Mouse (Mus musculus) macrophage (primary cell): ENCODE data around the gene Agtrap. TPM values are rescaled to one million over a fixed set of nuclear protein-coding genes. Genes with fewer than 3 reads are reported as not detected.
"Not testable (repeated sequence)": the region's sequence is repeated elsewhere in the genome, so short reads cannot be mapped to it uniquely, and the experiment has no call there.

Experiments used
- H3K27ac ChIP-seq: fragments of 350-480 bp; formaldehyde crosslinking; 2 replicates; pipeline ENCODE4 v1.9.0; 2021
- H3K36me3 ChIP-seq: fragments of 350-480 bp; formaldehyde crosslinking; 2 replicates; pipeline ENCODE4 v1.9.0; 2021; ENCODE audit errors: inconsistent target
- H3K4me3 ChIP-seq: fragments of 350-480 bp; formaldehyde crosslinking; 2 replicates; pipeline ENCODE4 v1.9.0; 2021; ENCODE audit errors: inconsistent target
- H3K79me2 ChIP-seq: fragments of 350-480 bp; formaldehyde crosslinking; 2 replicates; pipeline ENCODE4 v1.9.0; 2021; ENCODE audit errors: inconsistent target
- WGBS: methylation state at CpG from one replicate; pipeline ENCODE4 v1.1.7; 2026; ENCODE audit warnings: inconsistent platforms; ENCODE audit not compliant: missing documents; 5-methylcytosine and 5-hydroxymethylcytosine counted together
- polyA plus RNA-seq: library from polyadenylated mRNA; stranded (reverse); fragments of 250-400 nt; gene quantifications from 3 replicates; pipeline ENCODE4 v1.2.4, GENCODE M21; 2018; ENCODE audit warnings: inconsistent platforms
- total RNA-seq, 78 experiments: library from RNA; depleted of rRNA; stranded (reverse); fragments of 250-400 nt; gene quantifications; 1 replicate in 9 of 78; 2 replicates in 24 of 78; 3 replicates in 43 of 78; 4 replicates in 2 of 78; pipeline ENCODE4 v1.2.4; 2018; ENCODE audit warnings: inconsistent platforms in 56 of 78

The Agtrap gene
- total RNA-seq (2018; cell fraction: chromatin; rRNA removed) = 10 to 100 TPM in 23 of 26 experiments, 1 to 10 TPM in 3; 8.8 to 44.7 (median 18.2) TPM
- 10 to 100 TPM; 29.5 to 60.2 (median 39.2) TPM for total RNA-seq (2018; cell fraction: cytosol; rRNA removed)
- 10 to 100 TPM; 19.2 to 45.2 (median 31.9) TPM for total RNA-seq (2018; cell fraction: nucleus; rRNA removed)
- polyA plus RNA-seq = 19.8 to 35.9 TPM (median 33.6 TPM) in 3 replicates

DNA sequence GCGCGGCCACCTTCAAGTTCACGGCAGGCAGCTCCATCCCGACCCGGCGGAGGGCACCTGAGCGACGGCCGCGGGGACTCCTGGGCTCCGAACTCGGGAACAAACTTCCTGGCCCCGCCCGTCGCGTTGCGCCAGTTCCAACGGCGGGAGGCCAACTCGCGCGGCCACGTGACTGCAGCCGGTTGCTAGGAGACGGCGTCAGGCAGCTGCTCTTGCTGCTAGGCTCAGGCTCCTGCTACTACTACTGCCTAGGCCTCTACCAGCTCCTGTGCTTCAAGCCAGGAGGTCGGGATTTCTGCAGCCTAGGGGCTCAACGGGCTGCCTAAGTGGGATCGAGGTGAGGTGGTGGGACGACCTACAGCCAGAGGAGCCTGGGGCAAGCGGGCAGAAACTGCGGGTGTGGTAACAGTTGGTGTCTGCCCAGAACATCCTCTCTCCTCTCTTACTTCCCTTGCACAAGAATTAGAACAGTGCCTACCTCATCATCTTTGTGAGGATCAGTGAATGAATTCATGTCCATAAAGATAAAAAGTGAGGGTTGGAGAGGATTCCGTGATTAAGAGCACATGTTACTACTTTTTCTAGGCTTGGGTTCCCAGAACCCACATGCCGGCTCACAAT lies at the start of gene Agtrap:
Gene Agtrap, minus strand, starts transcription at position 125 of the 621 bp plus-strand sequence.
- Histone ChIP-seq H3K36me3 (no peaks in the 10 kb centered on the region), H3K4me3 (peak within 1 kb of the TSS; percentile 54), H3K79me2 (peaks cover 16% of the 10 kb centered on the region; the same call in 1 of the 2 replicates), H3K27ac (peak within 1 kb of the TSS; percentile 33)
- 7% methylated on average over 34 of the region's 34 CpGs for WGBS

DNA sequence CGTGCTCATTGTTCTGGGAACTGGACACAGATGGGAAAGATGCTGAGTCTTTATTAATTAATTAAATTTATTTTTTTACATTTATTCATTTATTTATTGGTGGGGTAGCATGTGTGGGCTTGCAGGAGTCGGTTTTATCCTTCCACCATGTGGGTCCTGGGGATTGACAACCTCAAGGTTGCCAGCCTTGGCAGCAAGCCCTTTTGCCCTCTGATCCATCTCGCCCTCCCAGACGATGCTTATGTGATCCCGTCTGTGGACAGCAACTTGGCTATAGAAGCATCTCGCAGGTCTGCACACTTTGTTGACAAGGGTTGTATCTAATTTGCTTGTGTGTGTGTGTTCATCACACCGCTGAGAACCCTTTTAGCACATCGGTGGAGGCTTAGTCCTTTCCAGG lies 49.7 kb upstream of the Agtrap start:
- H3K4me3 ChIP-seq = no peak overlapping the region
- no peak overlapping the region for H3K27ac ChIP-seq
- no peaks in the 10 kb centered on the region for H3K79me2 ChIP-seq
- WGBS = 86% methylated on average over 8 of the region's 8 CpGs
- H3K36me3 ChIP-seq = no peaks in the 10 kb centered on the region

DNA sequence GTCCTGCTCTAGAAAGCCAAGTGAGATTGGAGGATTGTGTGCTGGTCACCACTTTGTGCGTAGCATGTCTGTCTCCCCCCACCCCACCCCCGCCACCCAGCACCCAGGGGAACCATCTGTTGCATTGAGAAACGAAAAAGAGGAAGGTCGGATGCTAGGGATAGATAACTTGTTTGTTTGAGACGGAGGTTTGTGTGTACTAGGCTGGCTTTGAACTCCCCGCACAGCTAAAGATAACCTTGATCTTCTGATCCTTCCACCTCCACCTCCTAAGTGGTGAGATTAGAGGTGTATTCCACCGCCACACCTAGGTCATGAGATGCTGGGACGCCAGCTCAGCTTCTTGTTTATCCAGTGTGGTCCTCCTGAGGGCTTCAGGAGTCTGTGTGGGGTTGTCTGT lies 47.2 kb upstream of the Agtrap start:
- 38% methylated on average over 8 of the region's 8 CpGs for WGBS
- Histone ChIP-seq H3K36me3 (no peaks in the 10 kb centered on the region), H3K4me3 (no peak overlapping the region), H3K27ac (no peak overlapping the region), H3K79me2 (no peaks in the 10 kb centered on the region)

DNA sequence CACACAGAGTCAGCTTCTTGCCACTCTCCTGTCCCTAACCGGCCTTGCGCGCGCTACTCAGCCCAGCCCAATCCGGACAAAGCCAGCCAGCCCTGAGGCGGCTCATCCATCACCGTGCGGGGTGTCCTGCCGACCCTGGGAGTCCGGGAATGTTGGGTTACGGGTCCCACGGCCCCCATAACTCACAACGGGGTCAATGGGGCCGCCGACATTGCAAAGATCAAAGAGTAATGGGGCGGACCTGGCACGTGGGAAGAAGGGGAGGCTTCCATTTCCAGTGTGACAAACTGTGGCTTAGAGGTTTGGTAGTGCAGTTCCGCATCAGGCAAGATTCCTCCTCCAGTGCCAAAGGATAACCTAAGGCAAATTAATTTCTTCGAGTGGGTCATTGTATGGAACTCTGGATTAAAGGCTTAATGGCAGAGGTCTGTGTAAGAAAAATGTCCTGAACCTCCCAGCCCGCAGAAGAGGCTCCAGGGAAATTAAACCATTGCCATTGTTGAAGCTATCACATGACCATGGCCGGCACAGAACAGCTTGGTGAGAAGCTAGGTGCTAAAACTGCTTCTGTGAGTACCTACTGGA lies 43.8 kb upstream of the Agtrap start:
- Histone ChIP-seq H3K4me3 (no peak overlapping the region), H3K36me3 (no peaks in the 10 kb centered on the region), H3K79me2 (no peaks in the 10 kb centered on the region), H3K27ac (no peak overlapping the region)
- WGBS = 3% methylated on average over 21 of the region's 21 CpGs

DNA sequence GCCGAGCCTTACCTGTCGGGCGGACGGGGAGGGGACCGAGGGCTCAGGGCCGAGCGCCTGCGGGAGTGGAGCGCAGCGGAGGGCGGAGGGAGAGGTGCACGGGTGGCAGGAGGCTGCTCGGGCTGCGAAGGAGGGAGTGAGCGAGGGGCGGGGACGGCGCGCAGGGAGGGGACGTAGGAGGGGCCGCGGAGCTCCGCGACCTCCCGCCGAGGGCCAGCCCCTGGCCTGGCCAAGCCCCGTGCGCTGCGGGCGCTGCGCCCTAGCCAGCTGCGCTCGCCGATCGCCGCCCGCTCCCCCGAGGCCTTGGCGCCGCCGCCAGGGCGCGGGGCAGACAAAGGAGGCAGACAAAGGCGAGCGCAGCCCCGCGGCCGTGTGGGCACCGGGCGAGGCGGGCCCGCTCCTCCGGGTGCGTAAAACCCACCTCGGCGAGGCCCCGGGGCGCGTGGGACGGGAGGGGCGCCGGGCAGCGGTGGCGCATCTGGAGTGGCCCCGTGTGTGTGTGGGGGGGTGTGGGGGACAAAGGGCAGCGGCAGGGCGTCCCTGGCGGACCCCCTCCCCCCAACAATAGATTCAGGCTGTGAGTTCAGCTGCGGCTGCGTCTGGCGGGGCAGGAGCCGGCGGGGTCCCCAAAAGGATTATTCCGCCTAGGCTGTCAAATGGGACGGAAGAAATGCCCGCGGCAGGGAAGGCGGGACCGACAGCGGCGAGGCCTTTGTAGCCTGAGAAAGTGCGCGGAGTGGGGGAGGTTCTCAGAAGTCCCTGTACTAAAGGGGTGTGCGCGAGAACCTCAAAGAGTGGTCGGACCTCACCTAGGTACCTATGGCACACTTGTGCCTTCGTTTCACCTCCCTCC lies 43.0 kb upstream of the Agtrap start, which contains the start of gene Draxin:
Gene Draxin, minus strand, starts transcription at position 138 of the 853 bp plus-strand sequence.
- Histone ChIP-seq H3K27ac (no peak within 1 kb of the TSS), H3K36me3 (no peaks in the 10 kb centered on the region), H3K4me3 (no peak within 1 kb of the TSS), H3K79me2 (no peaks in the 10 kb centered on the region)
- WGBS = 1% methylated on average over 85 of the region's 87 CpGs

DNA sequence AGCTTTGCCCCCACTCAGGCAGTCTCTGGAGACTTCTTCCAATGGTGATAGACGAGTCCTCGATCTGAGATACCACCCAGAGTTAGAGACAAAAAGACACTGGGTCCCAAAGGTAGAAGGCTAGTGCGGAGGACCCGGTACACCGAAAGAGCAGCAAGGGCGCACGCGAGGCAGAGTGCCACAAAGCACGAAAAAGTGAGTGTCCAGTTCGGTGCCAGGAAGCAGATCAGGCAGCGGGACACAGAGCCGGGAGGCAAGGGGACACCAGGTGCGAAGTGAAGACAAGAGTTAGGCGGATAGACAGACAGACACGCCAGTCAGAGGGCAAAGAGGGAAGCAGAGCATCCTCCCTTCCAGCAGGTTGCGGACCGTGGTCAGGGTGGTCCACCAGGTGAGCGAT lies 42.3 kb upstream of the Agtrap start, which contains the start of gene Mad2l2:
Gene Mad2l2, plus strand, starts transcription at position 252 of the 400 bp plus-strand sequence.
- WGBS = 10% methylated on average over 18 of the region's 18 CpGs
- H3K79me2 ChIP-seq = no peaks in the 10 kb centered on the region
- no peak within 1 kb of the TSS for H3K27ac ChIP-seq
- no peaks in the 10 kb centered on the region for H3K36me3 ChIP-seq
- H3K4me3 ChIP-seq = no peak within 1 kb of the TSS

DNA sequence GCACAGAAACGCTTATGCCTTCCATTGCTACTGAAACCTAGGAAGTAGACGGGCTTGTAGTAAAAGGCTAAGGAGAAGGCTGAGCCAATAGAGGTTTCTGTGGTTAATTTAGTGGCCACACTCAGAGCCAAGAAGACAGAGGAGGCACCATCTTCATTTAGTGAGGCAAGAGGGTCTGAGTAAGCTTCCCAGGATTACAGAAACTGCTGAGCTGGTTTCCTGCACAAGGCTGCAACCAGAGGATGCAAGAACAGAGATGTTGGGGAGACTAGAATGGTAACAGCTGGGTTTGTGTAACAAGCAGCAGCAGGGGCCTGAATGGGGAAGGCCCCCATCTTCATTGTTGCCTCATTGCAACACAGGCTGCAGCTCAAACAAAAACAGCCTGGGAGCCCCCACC lies 40.8 kb upstream of the Agtrap start:
- H3K27ac ChIP-seq = no peak overlapping the region
- H3K4me3 ChIP-seq = no peak overlapping the region
- no peaks in the 10 kb centered on the region for H3K79me2 ChIP-seq
- 3% methylated on average over 2 of the region's 2 CpGs for WGBS
- no peaks in the 10 kb centered on the region for H3K36me3 ChIP-seq

DNA sequence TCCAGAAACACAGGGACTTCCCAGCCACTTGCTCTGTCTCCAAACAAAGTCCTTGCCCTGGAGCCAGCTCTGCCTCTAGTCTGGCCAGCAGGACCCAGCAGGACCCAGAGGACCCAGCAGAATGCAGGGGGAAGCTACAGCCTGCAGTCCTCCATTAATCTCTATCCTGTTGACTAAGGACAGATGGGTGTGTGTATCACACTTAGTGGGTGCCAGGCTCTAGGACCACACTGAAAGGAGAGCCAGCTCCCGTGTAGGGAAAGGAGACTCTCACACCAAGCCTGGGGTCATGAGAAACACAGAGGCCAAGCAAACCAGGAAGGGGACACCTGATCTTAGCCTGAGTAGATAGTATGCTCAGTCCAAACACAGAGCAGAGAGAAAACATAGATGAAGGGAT lies 40.4 kb upstream of the Agtrap start:
- Histone ChIP-seq H3K36me3 (no peaks in the 10 kb centered on the region), H3K4me3 (no peak overlapping the region), H3K79me2 (no peaks in the 10 kb centered on the region), H3K27ac (no peak overlapping the region)
- WGBS = 87% methylated on average over 1 of the region's 1 CpGs

DNA sequence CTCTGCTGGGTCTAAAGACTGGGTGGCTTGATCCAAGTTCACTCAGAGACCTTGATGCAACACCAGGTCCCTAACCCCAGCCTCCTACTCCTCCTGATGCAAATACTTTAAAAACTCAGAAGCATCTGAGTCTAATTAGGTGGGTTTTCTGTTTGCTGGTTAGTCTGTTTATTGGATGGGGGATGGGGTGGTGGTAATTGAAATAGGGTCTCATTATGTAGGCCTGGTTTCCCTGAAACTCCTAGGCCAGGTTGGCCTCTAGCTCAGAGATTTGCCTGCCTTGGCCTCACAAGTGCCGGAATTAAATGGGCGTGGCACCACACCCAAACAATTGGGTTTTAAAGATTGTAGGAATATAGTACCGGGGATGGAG lies 34.8 kb upstream of the Agtrap start:
- no peak overlapping the region for H3K4me3 ChIP-seq
- WGBS = 97% methylated on average over 3 of the region's 3 CpGs
- no peak overlapping the region for H3K27ac ChIP-seq
- H3K36me3 ChIP-seq = no peaks in the 10 kb centered on the region
- H3K79me2 ChIP-seq = no peaks in the 10 kb centered on the region

DNA sequence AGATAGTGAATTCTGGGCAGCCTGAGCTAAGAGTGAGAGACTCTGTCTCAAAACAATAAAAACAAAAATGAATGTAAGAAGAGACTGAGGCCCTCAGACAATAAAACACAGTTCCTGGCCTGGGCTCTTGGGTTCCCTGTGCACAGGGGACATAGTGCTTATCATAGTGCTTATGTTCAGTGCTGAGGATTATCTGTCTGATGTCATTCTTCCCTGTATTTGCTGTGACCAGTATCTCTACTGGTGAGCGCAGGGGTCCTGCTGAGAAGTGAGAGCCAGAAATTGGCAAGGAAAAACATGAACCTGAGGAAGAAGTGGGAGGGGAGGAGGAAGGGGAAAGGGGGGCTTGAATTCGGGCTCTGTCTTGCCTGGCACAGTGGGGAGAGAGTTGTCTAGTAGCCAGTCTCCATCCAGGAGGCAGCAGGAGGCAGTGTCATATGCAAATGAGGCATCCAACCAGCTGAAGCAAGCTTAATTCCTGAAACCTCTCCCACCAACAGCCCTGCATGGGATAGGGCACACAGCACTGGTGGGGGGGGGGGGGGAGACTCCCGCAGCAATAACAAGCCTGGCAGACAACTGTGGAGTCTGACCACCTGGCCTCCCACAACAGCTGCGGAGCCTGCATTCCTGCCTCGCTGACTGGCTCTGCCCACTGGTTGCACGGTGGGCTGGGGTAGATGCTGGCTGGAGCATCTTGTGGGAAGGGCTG lies 34.3 kb upstream of the Agtrap start:
- H3K36me3 ChIP-seq = no peaks in the 10 kb centered on the region
- H3K27ac ChIP-seq = no peak overlapping the region
- H3K4me3 ChIP-seq = no peak overlapping the region
- WGBS = 62% methylated on average over 5 of the region's 6 CpGs
- H3K79me2 ChIP-seq = no peaks in the 10 kb centered on the region

DNA sequence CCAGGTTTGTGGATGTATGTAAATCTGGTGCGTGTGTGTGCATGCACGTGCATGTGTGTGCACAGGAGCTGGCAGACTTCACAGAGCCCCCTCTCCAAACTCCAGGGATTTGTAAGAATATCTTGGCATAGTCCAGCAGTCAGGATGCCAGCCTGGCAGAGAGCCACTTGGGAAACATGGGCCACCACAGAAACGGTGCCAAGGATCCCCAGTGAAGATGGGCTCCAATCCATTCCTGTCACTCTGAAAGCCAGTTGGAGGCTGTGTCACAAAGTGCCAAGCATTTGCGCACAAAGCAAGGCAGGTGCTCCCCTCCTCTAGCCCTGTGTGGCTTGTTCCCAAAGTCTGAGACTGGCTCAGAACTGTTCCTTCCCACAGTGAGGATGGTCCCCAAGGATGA lies 33.5 kb upstream of the Agtrap start:
- H3K4me3 ChIP-seq = no peak overlapping the region
- no peaks in the 10 kb centered on the region for H3K36me3 ChIP-seq
- H3K79me2 ChIP-seq = no peaks in the 10 kb centered on the region
- H3K27ac ChIP-seq = no peak overlapping the region
- 92% methylated on average over 4 of the region's 4 CpGs for WGBS

DNA sequence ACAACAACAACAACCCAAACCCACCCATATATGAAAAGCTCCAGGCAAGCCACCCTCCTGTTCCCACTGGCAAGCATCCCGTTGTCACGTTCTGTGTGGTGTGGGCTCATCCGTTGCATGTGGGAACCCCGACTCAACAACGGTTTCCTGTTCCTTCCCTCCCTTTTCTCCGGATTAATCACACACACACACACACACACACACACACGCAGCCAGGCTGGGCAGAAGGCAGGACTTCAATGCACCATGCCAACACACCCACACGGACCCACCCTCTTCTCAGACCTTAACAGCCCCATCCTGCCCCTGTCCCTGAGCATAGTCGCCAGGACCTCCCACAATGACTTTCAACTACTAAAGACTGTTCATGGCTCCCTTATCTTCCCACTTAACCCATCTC lies 32.7 kb upstream of the Agtrap start:
- H3K79me2 ChIP-seq = no peaks in the 10 kb centered on the region
- no peak overlapping the region for H3K27ac ChIP-seq
- no peaks in the 10 kb centered on the region for H3K36me3 ChIP-seq
- H3K4me3 ChIP-seq = no peak overlapping the region
- 49% methylated on average over 9 of the region's 9 CpGs for WGBS

DNA sequence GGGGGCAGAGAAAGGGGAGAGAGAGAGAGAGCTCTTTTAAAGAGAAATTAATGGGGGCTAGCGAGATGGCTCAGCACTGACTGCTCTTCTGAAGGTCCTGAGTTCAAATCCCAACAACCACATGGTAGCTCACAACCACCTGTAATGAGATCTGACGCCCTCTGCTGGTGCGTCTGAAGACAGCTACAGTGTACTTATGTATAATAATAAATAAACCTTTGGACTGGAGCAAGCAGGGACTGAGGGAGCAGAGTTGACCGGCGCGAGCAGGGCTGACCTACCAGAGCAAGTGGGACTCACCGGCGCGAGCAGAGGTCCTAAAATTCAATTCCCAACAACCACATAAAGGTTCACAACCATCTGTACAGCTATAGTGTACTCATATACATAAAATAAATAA lies 31.7 kb upstream of the Agtrap start:
- H3K27ac ChIP-seq, H3K36me3 ChIP-seq, H3K4me3 ChIP-seq, H3K79me2 ChIP-seq: not testable (repeated sequence)
- WGBS = 91% methylated on average over 4 of the region's 9 CpGs

DNA sequence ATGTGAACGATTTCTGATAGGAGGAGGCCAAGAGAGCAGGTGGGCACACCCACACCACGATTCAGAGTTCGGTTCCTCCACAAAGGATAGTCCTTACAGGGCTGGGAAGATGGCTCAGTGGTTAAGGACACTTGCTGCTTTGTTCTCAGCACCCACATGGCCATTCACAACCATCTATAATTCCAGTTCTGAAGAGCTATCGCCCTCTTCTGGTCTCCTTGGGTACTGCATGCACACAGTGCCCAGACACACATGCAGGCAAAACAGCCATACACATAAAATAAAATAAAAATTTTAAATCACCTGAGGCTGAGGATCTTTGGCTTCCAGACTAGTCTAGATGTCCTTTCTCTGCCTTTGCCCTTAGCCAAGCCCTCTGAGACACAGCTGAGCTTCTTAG lies 29.6 kb upstream of the Agtrap start:
- WGBS = 76% methylated on average over 4 of the region's 4 CpGs
- Histone ChIP-seq H3K36me3 (no peaks in the 10 kb centered on the region), H3K79me2 (no peaks in the 10 kb centered on the region), H3K4me3 (no peak overlapping the region), H3K27ac (no peak overlapping the region)
